Mouse (Mus musculus) megakaryocyte, embryonic 14.5 days (primary cell): ENCODE data around the gene Hist1h2bk.

Experiments used
- FLI1 ChIP-seq: IDR thresholded peaks from 2 replicates; pipeline ENCODE4 v1.6.1; 2012; ENCODE audit warnings: low read length, inconsistent platforms, mixed read lengths
- GATA1 ChIP-seq: IDR thresholded peaks from 3 replicates; pipeline ENCODE4 v1.6.1; 2012; ENCODE audit warnings: mixed read lengths, low read length, inconsistent platforms, borderline replicate concordance

GRCm38 (mm10) chr13:22015479-22016450 is 19.9 kb upstream of the Hist1h2bk start:
- TF ChIP-seq GATA1 (no peak), FLI1 (no peak)
